Mouse (Mus musculus) left cerebral cortex, adult 2 months (tissue): ENCODE measurements around the gene Notch3. TPM values are rescaled to one million over a fixed set of nuclear protein-coding genes. Genes with fewer than 3 reads are reported as not detected.

ENCODE experiments used
- DNase-seq, 2 experiments: peaks; one replicate each; pipeline ENCODE4 v3.0.0; 2021 to 2022; ENCODE audit warnings: low spot score in 2 of 2, mixed read lengths in 1 of 2; ENCODE audit errors: extremely low spot score in 1 of 2
- H3K27ac ChIP-seq: fragments of 200-600 bp; 2 replicates; pipeline ENCODE4 v1.8.1; 2022
- H3K4me3 ChIP-seq: fragments of 200-600 bp; 2 replicates; pipeline ENCODE4 v1.8.1; 2022
- CTCF ChIP-seq: fragments of 200-600 bp; IDR thresholded peaks from 2 replicates; pipeline ENCODE4 v1.8.1; 2022; ENCODE audit warnings: antibody characterized with exemption, mild to moderate bottlenecking, moderate library complexity
- intact Hi-C: fragments of 180-260 bp; cut with DNase I; formaldehyde crosslinking; loops from one replicate; pipeline ENCODE4 v1.15.1; 2025
- total RNA-seq, 2 experiments: library from RNA; stranded (reverse); gene quantifications; 2 replicates each; pipeline ENCODE4 v1.2.3; 2021

The Notch3 gene
- total RNA-seq, 2 experiments from 2014 or later: 7.1 to 7.8 TPM

DNA sequence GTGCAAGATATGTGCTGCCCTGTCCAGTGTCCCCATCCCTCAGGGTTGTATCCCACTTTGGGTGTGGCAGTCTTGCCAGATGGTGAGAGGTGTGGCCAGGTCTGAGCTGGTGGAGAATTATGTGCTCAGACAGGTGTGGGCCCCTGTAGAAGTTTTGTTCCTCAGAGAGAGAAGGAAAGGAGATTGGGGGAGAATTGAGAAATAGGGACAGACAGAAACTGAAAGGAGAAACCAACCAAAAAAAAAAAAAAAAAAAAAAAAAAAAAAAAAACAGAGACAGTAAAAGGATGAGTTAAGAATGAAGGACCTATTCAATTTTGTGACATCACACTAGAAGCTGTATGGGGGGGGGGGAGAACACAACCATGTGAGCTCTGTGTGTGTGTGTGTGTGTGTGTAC lies 1.9 kb downstream of the Notch3 start:
- DNase-seq: no peak
- no peak overlapping the region for H3K27ac ChIP-seq
- no peak for TF ChIP-seq CTCF
- intact Hi-C loops: no loop called here
- H3K4me3 ChIP-seq: no peak overlapping the region

DNA sequence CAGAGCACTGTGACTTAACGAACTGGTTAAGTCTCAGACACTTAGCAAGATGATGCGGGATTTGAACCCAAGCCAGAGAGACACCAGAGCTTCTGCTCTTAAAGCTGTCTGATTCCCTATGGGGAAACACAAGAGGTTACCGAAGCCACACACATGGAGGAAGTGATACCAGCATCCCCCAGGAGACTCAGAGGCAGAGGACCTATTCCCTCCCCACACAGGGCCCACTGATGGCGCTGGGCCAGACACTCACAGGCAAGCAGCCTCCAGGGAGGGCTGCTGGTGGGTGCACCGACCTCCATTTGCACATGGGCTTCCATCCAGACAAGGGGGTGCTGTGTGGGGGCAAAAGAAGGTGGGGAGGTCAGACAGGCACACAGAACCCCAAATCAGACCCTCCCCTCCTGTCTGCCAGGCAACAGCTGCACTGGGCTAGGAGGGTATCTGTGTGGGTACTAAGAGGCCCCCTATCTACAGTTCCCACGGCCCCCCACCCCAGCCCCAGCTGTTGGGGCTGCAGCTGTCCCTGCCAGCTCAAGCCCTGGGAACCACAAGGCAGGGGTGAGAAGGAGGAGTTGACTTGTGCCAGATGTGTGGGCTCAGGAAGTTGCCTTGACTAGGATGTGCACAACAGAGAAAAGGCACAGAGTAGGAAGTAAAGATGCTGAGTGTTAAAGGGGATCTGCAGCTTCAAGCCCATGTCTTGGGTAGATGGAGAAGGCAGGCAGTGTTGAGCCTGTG lies 2.6 kb downstream of the Notch3 start:
- Histone ChIP-seq H3K4me3 (no peak overlapping the region), H3K27ac (no peak overlapping the region)
- no peak for TF ChIP-seq CTCF
- intact Hi-C loops: loop anchor here (2.0 kb wide), 1 partner anchor 45 kb away; no protein-coding TSS in a partner anchor
- DNase-seq: no peak

DNA sequence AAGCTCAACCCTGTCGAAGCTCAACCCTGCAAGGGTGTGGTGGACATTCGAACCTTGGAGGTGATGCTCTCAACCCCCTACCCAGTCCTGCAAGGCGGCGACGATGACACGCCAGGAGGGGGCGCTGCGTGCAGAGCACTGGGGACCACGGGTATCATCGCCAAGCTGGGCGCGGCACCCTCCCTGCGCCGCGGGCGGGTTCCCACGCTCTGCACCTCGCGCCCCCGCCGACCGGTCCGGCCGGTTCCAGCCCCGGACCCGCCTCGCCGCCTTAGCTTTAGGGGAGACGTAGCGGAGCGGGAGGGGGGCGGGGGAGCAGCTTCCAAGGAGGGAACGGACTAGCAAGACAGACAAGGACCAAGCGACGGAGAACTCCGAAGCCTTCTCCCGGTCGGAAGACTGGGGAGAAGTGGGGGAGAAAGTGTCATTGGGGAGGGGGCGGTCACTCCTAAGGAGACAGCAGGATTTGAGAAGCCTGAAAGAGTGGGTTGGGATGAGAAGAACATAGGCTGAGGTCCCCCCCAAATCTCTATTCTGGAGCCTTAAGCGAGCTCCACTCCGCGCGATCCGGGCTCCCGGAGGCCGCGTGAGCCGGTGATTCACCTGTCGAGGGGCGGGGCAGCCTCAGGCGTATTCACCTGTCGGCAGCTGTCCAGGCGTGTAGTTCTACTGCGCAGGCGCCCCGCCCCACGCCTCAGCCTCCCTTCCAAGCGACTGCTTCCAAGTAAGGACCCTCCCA lies 4.4 kb downstream of the Notch3 start:
- H3K4me3 ChIP-seq: peak overlapping the region; percentile 51
- intact Hi-C loops: loop anchor here (2.0 kb wide), 1 partner anchor 47 kb away; no protein-coding TSS in a partner anchor
- H3K27ac ChIP-seq: peak overlapping the region; percentile 32
- peak; percentile 60 to 64 for DNase-seq
- peak; percentile 71 for TF ChIP-seq CTCF

DNA sequence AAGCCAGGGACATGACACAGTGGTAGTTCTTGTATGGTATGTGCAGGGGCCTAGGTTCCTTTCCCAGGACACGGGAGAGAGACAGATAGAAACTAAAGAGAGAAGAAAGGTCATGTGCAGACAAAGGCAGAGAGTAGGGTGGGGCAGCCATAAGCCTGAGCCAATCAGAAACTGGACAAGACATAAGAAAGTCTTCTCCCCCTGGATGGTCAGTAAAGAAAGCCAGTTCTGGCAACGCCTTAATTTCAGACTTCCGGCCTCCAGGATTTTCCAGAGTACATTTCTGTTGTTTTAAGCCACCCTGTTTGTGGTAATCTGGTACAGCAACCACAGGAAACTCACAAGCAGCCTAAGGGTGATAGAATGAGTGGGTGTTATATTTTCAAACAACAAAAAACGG lies 5.8 kb downstream of the Notch3 start:
- TF ChIP-seq CTCF: no peak
- H3K4me3 ChIP-seq: no peak overlapping the region
- intact Hi-C loops: no loop called here
- no peak overlapping the region for H3K27ac ChIP-seq
- DNase-seq: no peak

DNA sequence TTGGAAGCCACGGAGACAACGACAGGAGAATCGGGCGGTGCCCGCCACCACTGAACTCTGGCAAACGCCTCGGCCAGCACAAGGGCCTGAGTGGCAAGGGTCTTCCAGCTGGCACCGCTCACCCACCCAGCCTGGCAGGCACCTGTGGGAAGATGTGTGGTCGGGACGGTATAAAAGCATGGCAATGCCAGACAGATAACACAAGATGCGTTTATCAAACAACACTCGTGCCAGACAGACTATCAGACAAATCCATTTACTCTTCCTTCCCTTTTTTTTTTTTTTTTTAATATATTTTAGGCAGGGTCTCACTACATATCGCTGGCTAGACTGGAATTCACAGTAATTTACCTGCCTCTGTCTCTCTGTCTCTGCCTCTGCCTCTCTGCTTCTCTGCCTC lies 7.8 kb downstream of the Notch3 start:
- no peak for DNase-seq
- intact Hi-C loops: no loop called here
- no peak for TF ChIP-seq CTCF
- Histone ChIP-seq H3K4me3 (no peak overlapping the region), H3K27ac (no peak overlapping the region)

DNA sequence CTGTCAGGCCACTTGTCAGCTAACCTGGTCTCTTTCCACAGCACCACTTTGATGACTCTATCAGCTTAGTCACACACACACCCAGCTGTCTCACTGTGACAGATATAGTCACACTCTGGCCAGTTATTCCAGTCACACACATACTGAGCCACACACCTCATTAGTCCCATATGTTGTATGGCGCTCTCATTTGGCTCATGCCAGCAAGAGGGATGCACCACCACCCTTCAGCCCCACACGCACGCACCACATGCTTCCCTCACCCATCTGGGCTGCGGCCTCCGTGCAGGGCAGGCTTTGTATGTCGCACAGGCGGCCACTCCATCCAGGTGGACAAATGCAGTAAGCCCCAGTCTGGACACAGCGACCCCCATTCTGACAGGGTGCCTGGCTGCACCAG lies 19.9 kb downstream of the Notch3 start:
- intact Hi-C loops: no loop called here
- DNase-seq: no peak
- no peak for TF ChIP-seq CTCF
- H3K4me3 ChIP-seq: no peak overlapping the region
- no peak overlapping the region for H3K27ac ChIP-seq

DNA sequence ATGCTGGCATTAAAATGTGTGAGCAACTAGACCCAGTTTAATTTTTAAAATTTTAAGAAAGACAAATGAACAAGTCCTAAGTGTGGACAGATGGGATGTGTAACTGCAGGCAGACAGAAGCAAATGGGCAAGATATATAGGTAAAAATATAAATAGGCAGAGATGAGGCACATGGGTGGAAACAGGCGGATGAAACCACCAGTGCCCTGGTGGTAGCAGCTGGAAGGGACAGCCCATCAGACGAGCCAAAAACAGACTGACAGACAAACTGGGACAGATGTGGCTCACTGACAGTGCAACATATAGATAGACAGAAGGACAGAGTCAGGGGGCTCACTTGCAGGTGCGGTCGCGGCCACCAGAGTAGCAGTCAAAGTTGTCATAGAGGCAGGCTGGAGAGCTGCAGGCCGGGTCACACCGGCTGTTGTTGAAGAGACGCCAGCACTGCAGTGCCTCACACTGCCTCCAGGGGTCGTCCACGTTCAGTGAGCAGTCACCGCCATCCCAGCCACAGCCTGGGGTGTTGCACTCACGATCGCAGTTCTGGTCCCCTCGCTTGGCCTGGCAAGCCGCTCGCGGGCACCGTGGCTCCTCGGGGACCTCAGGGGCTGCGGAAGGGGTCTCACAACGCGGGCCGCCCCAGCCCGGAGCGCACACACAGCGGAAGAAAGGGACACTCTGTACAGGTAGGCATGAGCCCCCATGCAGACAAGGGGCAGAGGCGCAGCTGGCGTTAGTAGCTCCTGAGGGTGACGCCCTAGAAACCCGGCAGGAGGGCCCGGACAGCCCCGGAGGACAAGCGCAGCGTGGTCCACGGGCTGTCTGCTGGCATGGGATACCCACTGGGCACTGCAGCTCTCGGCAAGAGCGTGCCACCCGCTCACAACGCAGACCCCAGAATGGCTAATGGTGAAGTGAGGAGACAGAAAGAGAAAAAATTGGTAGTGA lies 23.5 kb downstream of the Notch3 start:
- peak; percentile 94 for TF ChIP-seq CTCF
- peak; percentile 76 to 83 for DNase-seq
- H3K27ac ChIP-seq: peak overlapping the region; percentile 70
- peak overlapping the region; percentile 44 for H3K4me3 ChIP-seq
- intact Hi-C loops: loop anchor here (2.0 kb wide), 2 partner anchors 24 to 66 kb away; no protein-coding TSS in a partner anchor

DNA sequence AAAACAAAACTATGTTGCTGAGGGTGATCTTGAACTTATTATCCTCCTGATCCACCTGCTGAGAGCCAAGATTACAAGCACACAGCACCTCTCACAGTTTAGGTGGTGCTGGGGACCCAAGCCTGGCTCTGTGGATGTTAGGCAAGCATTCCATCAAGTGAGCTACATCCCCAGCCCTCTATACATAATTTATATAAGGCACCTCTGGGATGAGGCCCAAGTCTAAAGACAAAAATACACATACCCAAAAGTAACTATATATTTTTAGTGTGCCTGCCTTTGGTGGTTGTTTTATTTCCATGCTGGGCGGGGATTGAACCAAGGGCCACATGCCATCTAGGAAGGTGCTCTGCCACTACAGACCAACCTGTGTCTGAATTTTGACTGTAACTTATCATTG lies 24.4 kb downstream of the Notch3 start:
- H3K27ac ChIP-seq: 0 out of 2 replicates have a peak overlapping the region, but pooled peaks have one; percentile 40
- no peak overlapping the region for H3K4me3 ChIP-seq
- no peak for DNase-seq
- no peak for TF ChIP-seq CTCF
- intact Hi-C loops: loop anchor here (2.0 kb wide), 2 partner anchors 23 to 67 kb away; no protein-coding TSS in a partner anchor

DNA sequence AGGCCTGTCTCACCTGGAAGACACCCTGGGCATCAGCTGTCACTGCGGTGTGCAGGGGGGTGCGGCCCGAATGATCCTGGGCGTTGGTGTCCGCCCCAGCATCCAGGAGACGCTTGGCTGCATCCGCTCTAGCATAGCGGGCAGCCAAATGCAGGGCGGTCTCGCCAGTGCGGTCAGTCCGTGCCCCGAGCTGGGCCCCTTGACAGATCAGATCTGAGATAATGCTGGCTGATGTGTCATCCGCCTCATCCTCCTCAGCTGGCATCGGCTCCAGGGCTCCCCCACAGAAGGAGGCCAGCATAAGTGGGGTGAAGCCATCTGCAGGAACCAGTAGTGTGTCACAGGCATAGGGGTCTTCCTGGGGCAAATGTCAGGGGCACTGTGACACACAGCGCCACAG lies 33.3 kb downstream of the Notch3 start:
- intact Hi-C loops: no loop called here
- TF ChIP-seq CTCF: no peak
- Histone ChIP-seq H3K4me3 (no peak overlapping the region), H3K27ac (no peak overlapping the region)
- DNase-seq: no peak

DNA sequence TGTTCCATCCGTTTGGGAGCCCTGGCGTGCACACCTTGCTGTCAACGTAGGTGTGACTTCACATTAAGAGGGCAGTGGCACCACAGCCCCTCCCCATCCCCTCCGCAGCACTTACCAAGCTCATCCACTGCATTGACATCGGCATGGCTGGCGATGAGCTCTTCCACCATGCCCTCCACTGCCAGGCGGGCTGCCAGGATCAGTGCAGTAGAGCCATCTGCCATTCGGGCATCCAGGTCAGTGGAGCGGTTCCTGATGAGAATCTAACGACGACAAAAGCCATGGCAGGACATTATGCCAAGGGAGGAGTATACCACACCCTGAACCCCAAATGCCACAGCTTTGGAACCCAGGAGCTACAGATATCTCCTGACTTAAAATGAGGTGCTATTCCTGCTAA lies 34.6 kb downstream of the Notch3 start:
- intact Hi-C loops: no loop called here
- no peak overlapping the region for H3K27ac ChIP-seq
- no peak for DNase-seq
- no peak overlapping the region for H3K4me3 ChIP-seq
- TF ChIP-seq CTCF: no peak

DNA sequence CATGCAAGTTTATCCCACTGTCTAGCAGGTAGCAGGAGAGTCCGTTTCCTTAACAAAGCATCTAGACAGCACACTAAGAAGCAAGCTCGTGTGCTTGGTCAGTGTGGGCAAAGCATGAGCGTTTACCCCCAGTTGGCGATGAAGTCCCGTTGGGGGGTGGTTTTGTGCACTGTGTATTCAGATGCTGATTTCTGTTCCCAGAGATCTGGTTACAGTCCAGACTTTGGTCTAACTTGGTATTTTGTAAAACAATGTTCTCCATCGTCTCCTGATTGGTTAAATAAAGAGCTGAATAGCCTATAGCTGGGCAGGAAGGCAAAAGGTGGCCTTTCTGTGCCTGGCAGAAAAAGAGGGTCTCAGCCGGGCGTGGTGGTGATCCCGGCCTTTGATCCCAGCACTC lies 36.1 kb downstream of the Notch3 start:
- no peak for TF ChIP-seq CTCF
- Histone ChIP-seq H3K27ac (no peak overlapping the region), H3K4me3 (no peak overlapping the region)
- intact Hi-C loops: no loop called here
- DNase-seq: no peak
